Mouse (Mus musculus): Measurements from ENCODE around the gene Slc8a1. TPM values are rescaled to one million over a fixed set of nuclear protein-coding genes. Genes with fewer than 3 reads are reported as not detected.

The Slc8a1 gene
- polyA plus RNA-seq, 1 experiment from 2014 or later: 22.6 TPM

DNA sequence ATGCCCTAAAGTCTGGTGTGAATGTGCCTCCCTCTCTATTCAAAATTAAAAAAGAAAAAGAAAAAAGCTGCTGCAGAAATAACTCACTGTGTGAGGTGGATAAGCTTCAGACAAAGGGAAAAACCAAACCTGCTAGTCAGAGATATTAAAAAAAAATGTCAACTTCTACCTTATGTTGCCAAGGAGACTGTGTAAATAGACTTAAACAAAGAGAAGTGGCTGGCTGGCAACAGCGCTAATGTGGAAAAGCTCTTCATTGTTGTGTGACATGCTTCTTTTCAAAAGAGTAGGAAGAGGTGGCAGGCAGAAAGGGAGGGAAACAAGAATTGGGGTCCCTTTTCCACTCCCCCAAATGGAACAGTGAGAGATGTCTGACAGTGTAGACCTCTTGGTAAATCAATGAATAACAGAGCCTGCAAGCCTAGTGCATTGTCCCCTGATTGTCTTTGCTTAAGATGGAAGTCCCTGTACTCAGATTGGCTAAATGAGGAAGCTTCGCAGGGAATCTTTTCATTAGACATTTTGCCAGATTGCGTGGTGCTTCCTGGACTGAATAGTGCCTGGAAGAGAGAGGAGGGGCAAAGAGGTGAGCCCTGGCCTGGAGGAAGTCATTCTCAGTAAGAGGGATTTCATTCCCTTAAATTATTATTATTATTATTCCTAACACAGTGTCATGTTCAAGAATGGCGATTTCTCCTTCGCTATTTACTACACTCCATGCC lies 237.3 kb downstream of the Slc8a1 start:
- Histone ChIP-seq H3K27me3 (ENCODE audit: control insufficient read depth, insufficient read depth, low read length) (no peaks in the 10 kb centered on the region), H3K4me1 (ENCODE audit: control insufficient read depth, insufficient read depth, low read length) (peaks cover 7% of the 10 kb centered on the region; the same call in 1 of the 2 replicates), H3K36me3 (ENCODE audit: control insufficient read depth, insufficient read depth, low read length) (no peaks in the 10 kb centered on the region), H3K9me3 (ENCODE audit: control insufficient read depth, low read length) (no peaks in the 10 kb centered on the region), H3K27ac (replicated peaks; ENCODE audit: low read depth, low read length) (peak overlapping the region; percentile 50), H3K4me3 (replicated peaks; ENCODE audit: low read depth, low read length) (no peak overlapping the region), H3K9ac (replicated peaks; ENCODE audit: low read length) (no peak overlapping the region), H3K4me2 (ENCODE audit: low read length) (no peak overlapping the region)
- ATAC-seq (ENCODE audit: low FRiP score, low TSS enrichment) (no peak), DNase-seq (peak; percentile 61)
- WGBS: 42% methylated on average over 5 of the region's 5 CpGs

GRCm38 (mm10) chr17:81497919-81498318 lies 240.3 kb downstream of the Slc8a1 start:
- H3K4me1 ChIP-seq (ENCODE audit: control insufficient read depth, insufficient read depth, low read length): peaks cover 7% of the 10 kb centered on the region; the same call in 1 of the 2 replicates
- no peak overlapping the region for H3K4me2 ChIP-seq (ENCODE audit: low read length)
- no peaks in the 10 kb centered on the region for H3K9me3 ChIP-seq (ENCODE audit: control insufficient read depth, low read length)
- no peaks in the 10 kb centered on the region for H3K36me3 ChIP-seq (ENCODE audit: control insufficient read depth, insufficient read depth, low read length)
- H3K4me3 ChIP-seq (replicated peaks; ENCODE audit: low read depth, low read length): no peak overlapping the region
- H3K27me3 ChIP-seq (ENCODE audit: control insufficient read depth, insufficient read depth, low read length): no peaks in the 10 kb centered on the region
- ATAC-seq (ENCODE audit: low FRiP score, low TSS enrichment) (no peak), DNase-seq (no peak)
- H3K27ac ChIP-seq (replicated peaks; ENCODE audit: low read depth, low read length): no peak overlapping the region
- H3K9ac ChIP-seq (replicated peaks; ENCODE audit: low read length): no peak overlapping the region

GRCm38 (mm10) chr17:81496616-81497015 lies 241.6 kb downstream of the Slc8a1 start:
- no peaks in the 10 kb centered on the region for H3K9me3 ChIP-seq (ENCODE audit: control insufficient read depth, low read length)
- H3K9ac ChIP-seq (replicated peaks; ENCODE audit: low read length): no peak overlapping the region
- DNase-seq (no peak), ATAC-seq (ENCODE audit: low FRiP score, low TSS enrichment) (no peak)
- 85% methylated on average over 1 of the region's 1 CpGs for WGBS
- H3K4me2 ChIP-seq (ENCODE audit: low read length): no peak overlapping the region
- no peaks in the 10 kb centered on the region for H3K27me3 ChIP-seq (ENCODE audit: control insufficient read depth, insufficient read depth, low read length)
- H3K36me3 ChIP-seq (ENCODE audit: control insufficient read depth, insufficient read depth, low read length): no peaks in the 10 kb centered on the region
- peaks cover 7% of the 10 kb centered on the region; the same call in 1 of the 2 replicates for H3K4me1 ChIP-seq (ENCODE audit: control insufficient read depth, insufficient read depth, low read length)
- H3K27ac ChIP-seq (replicated peaks; ENCODE audit: low read depth, low read length): no peak overlapping the region
- H3K4me3 ChIP-seq (replicated peaks; ENCODE audit: low read depth, low read length): no peak overlapping the region

DNA sequence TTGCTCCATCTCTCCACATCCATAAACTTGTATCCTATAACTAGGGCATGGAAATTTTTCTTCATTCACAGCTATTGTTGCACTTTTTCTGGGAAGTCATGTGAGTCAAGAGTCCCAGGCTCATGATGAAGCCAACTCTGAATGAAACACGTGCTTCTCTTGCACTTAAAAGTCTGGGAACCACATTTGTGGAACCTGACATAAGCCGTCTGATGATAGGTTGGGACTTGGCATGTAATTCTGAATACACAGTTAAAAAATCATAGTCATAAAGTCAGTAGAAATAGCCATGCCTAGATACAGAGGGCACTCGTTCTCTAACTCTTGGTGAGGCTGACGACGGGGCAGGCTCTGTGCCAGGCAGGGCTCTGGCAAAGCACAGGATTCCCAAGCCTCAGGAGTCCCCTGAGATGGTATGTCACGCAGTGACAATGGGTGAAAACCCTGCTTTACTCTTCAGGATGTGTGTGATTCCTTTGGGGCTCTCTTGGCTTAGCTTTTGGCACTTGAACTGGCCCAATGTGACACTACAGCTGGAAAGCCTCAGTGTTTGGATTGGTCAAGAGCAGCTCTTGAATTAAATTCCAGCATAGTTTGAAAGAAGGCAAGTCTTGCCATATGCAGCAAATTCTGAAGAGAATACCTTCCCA lies 245.8 kb downstream of the Slc8a1 start:
- Histone ChIP-seq H3K4me2 (ENCODE audit: low read length) (no peak overlapping the region), H3K4me1 (ENCODE audit: control insufficient read depth, insufficient read depth, low read length) (no peaks in the 10 kb centered on the region), H3K4me3 (replicated peaks; ENCODE audit: low read depth, low read length) (no peak overlapping the region), H3K9me3 (ENCODE audit: control insufficient read depth, low read length) (no peaks in the 10 kb centered on the region), H3K9ac (replicated peaks; ENCODE audit: low read length) (no peak overlapping the region), H3K27me3 (ENCODE audit: control insufficient read depth, insufficient read depth, low read length) (no peaks in the 10 kb centered on the region), H3K36me3 (ENCODE audit: control insufficient read depth, insufficient read depth, low read length) (no peaks in the 10 kb centered on the region), H3K27ac (replicated peaks; ENCODE audit: low read depth, low read length) (no peak overlapping the region)
- WGBS: 82% methylated on average over 6 of the region's 6 CpGs
- DNase-seq (no peak), ATAC-seq (ENCODE audit: low FRiP score, low TSS enrichment) (no peak)

DNA sequence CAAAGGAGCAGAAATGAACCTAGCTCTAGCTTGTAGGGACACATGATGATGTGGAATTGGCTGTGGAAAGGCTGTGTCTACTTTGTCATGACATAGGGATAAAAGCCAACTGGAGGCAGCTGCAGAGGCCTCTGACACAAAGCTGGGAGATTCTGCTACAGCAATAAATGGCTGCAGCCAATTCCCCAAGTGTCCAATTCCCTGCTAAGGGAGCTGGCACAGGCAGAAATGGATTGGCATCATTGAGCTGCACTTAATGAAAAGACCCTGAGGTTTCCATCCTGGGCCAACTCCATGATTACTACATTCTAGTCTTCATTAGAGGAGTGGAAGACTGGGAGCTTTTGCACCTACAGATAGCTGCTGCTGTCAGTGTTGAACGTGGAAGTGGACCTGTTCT lies 251.8 kb downstream of the Slc8a1 start:
- DNase-seq (no peak), ATAC-seq (ENCODE audit: low FRiP score, low TSS enrichment) (no peak)
- no peak overlapping the region for H3K4me2 ChIP-seq (ENCODE audit: low read length)
- no peak overlapping the region for H3K4me3 ChIP-seq (replicated peaks; ENCODE audit: low read depth, low read length)
- WGBS: 79% methylated on average over 1 of the region's 1 CpGs
- H3K4me1 ChIP-seq (ENCODE audit: control insufficient read depth, insufficient read depth, low read length): 0 out of 2 replicates have a peak, but pooled peaks cover 5% of the 10 kb centered on the region
- H3K9ac ChIP-seq (replicated peaks; ENCODE audit: low read length): no peak overlapping the region
- no peak overlapping the region for H3K27ac ChIP-seq (replicated peaks; ENCODE audit: low read depth, low read length)
- no peaks in the 10 kb centered on the region for H3K36me3 ChIP-seq (ENCODE audit: control insufficient read depth, insufficient read depth, low read length)
- H3K27me3 ChIP-seq (ENCODE audit: control insufficient read depth, insufficient read depth, low read length): no peaks in the 10 kb centered on the region
- no peaks in the 10 kb centered on the region for H3K9me3 ChIP-seq (ENCODE audit: control insufficient read depth, low read length)

DNA sequence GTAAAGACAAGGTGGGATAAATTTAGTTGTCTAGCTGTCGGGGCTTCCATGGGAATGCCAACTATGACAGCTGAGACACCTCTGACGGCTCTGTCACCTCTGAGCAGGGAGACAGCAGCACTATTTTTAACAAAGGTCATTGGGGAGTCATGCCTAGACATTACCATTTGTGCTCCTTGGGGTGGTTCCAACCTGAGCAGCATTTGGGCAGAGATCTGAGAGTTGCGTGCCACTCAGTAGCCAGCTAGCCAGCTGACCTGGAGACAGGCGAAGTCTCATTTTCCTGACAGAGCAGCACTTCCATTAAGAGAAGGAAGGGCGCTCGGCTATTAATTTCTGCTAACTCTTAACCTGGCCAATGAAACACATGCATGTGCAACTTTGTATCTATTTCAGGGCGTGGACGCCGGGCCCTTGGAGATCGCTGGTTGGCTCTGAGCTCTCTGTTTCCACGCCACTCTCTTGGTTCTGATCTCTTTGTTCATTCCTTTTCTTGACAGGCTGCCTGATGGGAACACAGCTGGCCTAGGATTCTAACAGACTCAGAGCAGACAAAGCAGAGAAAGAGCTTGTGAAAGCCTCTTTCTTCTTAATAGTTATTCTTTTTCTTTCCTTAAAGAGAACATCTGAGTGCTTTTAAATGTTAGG lies 256.2 kb downstream of the Slc8a1 start:
- no peaks in the 10 kb centered on the region for H3K9me3 ChIP-seq (ENCODE audit: control insufficient read depth, low read length)
- no peak overlapping the region for H3K4me3 ChIP-seq (replicated peaks; ENCODE audit: low read depth, low read length)
- ATAC-seq (ENCODE audit: low FRiP score, low TSS enrichment) (no peak), DNase-seq (peak; percentile 41)
- no peak overlapping the region; the same call in 1 of the 2 replicates for H3K27ac ChIP-seq (replicated peaks; ENCODE audit: low read depth, low read length)
- H3K4me2 ChIP-seq (ENCODE audit: low read length): no peak overlapping the region
- no peak overlapping the region for H3K9ac ChIP-seq (replicated peaks; ENCODE audit: low read length)
- H3K4me1 ChIP-seq (ENCODE audit: control insufficient read depth, insufficient read depth, low read length): peaks cover 14% of the 10 kb centered on the region
- no peaks in the 10 kb centered on the region for H3K36me3 ChIP-seq (ENCODE audit: control insufficient read depth, insufficient read depth, low read length)
- H3K27me3 ChIP-seq (ENCODE audit: control insufficient read depth, insufficient read depth, low read length): no peaks in the 10 kb centered on the region
- 49% methylated on average over 11 of the region's 11 CpGs for WGBS

DNA sequence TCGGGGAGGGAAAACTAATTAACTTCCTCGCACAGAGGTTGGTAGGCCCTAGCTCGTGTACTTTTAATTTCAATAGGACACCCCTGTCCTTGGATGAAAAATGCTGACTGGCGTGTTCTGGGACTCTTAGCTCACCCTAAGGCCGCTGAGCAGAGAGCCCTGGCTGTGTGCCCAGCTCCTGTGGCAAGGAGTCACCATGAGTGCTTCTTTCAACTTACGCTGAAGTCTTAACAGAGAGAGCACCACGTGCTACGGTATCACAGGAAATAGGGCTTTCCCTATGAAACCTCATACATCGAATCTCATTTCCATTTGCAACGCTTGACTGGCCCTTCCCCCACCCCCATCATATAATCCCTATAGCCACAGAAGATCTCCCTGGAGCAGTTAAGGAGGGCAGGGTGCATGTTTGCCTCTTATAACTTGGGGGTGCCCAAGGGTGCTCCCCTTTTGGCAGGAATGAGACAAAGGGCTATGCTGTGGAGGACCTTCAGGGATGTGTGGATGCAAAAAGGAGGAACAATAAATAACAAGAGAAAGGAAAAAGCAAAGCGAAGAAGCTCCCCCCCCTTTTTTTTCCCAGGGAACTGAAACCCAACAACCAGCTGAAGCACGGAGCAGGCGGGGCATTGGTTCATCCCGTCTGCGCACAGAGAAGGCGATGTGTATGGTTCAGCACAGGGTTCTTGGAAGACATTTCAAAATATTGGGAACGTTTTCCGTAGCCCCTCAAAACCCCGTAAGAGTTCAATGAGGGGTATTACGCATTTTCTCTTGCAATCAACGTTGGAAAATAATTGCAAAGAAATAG lies 257.6 kb downstream of the Slc8a1 start:
- no peaks in the 10 kb centered on the region for H3K36me3 ChIP-seq (ENCODE audit: control insufficient read depth, insufficient read depth, low read length)
- DNase-seq (peak; percentile 79), ATAC-seq (ENCODE audit: low FRiP score, low TSS enrichment) (peak; percentile 89)
- peak overlapping the region; percentile 27 for H3K4me2 ChIP-seq (ENCODE audit: low read length)
- H3K9me3 ChIP-seq (ENCODE audit: control insufficient read depth, low read length): no peaks in the 10 kb centered on the region
- H3K9ac ChIP-seq (replicated peaks; ENCODE audit: low read length): no peak overlapping the region
- H3K27ac ChIP-seq (replicated peaks; ENCODE audit: low read depth, low read length): peak overlapping the region; percentile 74
- H3K4me3 ChIP-seq (replicated peaks; ENCODE audit: low read depth, low read length): no peak overlapping the region
- H3K4me1 ChIP-seq (ENCODE audit: control insufficient read depth, insufficient read depth, low read length): peaks cover 14% of the 10 kb centered on the region
- WGBS: 53% methylated on average over 21 of the region's 21 CpGs
- H3K27me3 ChIP-seq (ENCODE audit: control insufficient read depth, insufficient read depth, low read length): no peaks in the 10 kb centered on the region

GRCm38 (mm10) chr17:81479807-81480206 lies 258.4 kb downstream of the Slc8a1 start:
- peaks cover 14% of the 10 kb centered on the region for H3K4me1 ChIP-seq (ENCODE audit: control insufficient read depth, insufficient read depth, low read length)
- H3K27ac ChIP-seq (replicated peaks; ENCODE audit: low read depth, low read length): 0 out of 2 replicates have a peak overlapping the region, but pooled peaks have one; percentile 74
- H3K9ac ChIP-seq (replicated peaks; ENCODE audit: low read length): no peak overlapping the region
- 30% methylated on average over 4 of the region's 4 CpGs for WGBS
- H3K4me2 ChIP-seq (ENCODE audit: low read length): peak overlapping the region; percentile 27; the same call in 1 of the 2 replicates
- ATAC-seq (ENCODE audit: low FRiP score, low TSS enrichment) (no peak; the same call in 1 of the 2 replicates), DNase-seq (peak; percentile 49)
- H3K9me3 ChIP-seq (ENCODE audit: control insufficient read depth, low read length): no peaks in the 10 kb centered on the region
- no peaks in the 10 kb centered on the region for H3K27me3 ChIP-seq (ENCODE audit: control insufficient read depth, insufficient read depth, low read length)
- no peak overlapping the region for H3K4me3 ChIP-seq (replicated peaks; ENCODE audit: low read depth, low read length)
- H3K36me3 ChIP-seq (ENCODE audit: control insufficient read depth, insufficient read depth, low read length): no peaks in the 10 kb centered on the region
